Mouse (Mus musculus): ENCODE data around the gene Snd1. TPM values are rescaled to one million over a fixed set of nuclear protein-coding genes. Genes with fewer than 3 reads are reported as not detected.
A peak's percentile ranks its signal among the peaks of the same experiment; 100 is the strongest.

The Snd1 gene
- polyA plus RNA-seq, 1 experiment from 2014 or later: 127 TPM

DNA sequence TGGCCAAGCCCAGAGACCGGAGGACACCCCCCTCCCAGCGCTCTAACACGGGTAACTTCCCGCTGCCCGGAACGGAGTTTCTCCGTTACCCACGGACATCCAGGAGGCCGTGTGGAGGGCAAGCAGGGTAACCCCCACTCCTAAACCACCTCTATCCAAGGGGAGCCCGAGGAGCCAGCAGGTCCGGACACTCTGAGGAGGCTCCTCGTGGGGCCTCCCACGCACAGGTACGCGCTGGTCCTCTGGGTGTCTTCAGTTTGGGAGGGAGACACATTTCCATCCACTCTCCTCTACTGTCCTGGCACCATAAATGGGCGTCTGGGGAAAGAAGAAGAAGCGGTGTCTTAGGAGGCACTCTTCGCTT lies 506.6 kb downstream of the Snd1 start:
- 4% methylated on average over 18 of the region's 18 CpGs for WGBS
- Histone ChIP-seq H3K4me3 (ENCODE audit: low read length) (peak overlapping the region; percentile 52), H3K4me1 (ENCODE audit: control insufficient read depth, insufficient read depth, low read length) (peaks cover 9% of the 10 kb centered on the region), H3K27me3 (replicated peaks; ENCODE audit: control insufficient read depth, insufficient read depth, low read length) (peaks cover 20% of the 10 kb centered on the region; the same call in 1 of the 2 replicates), H3K36me3 (ENCODE audit: control insufficient read depth, insufficient read depth, low read length) (no peaks in the 10 kb centered on the region), H3K9ac (ENCODE audit: low read depth, low read length) (no peak overlapping the region), H3K9me3 (ENCODE audit: control insufficient read depth, low read length) (no peaks in the 10 kb centered on the region), H3K4me2 (ENCODE audit: low read depth, low read length) (peak overlapping the region; percentile 87), H3K27ac (ENCODE audit: low read length) (no peak overlapping the region)
- no peak; the same call in 1 of the 2 replicates for ATAC-seq

DNA sequence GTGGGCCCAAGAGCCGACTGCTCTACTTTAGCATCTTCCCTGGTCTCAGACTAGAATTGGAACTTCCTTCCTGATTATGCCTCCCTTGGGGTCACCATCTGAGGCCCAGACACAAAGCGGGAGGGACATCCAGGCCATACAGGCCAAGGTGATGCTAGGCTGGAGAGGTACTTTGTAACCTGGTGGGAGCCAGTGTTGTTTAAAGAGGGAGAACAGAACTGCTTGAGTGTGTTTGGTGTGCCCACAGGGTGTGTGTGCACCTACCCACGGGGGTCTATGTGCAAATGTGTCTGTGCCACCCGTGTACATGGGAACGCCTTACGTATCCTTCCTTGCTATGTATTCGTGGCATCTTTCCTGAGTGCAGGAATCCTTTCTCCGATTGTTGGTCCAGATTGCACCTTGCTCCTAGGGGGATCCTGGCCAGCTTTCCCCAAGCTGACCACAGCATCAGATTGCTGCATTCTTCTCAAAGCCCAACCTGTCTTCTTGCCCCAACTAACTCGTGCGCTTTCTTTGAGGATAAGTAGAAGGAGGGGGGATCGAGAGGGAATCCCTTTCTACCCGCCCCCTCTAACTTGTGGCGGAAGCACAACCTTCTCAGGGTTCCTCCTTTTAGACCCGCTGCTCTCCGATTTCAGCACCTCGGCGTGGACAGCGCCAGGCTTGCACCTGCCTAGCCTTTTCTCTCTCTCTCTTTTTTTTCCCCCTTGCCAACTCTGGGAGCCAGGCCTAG lies 507.2 kb downstream of the Snd1 start:
- Histone ChIP-seq H3K36me3 (ENCODE audit: control insufficient read depth, insufficient read depth, low read length) (no peaks in the 10 kb centered on the region), H3K9ac (ENCODE audit: low read depth, low read length) (no peak overlapping the region), H3K27me3 (replicated peaks; ENCODE audit: control insufficient read depth, insufficient read depth, low read length) (peaks cover 20% of the 10 kb centered on the region; the same call in 1 of the 2 replicates), H3K4me1 (ENCODE audit: control insufficient read depth, insufficient read depth, low read length) (peaks cover 9% of the 10 kb centered on the region), H3K4me2 (ENCODE audit: low read depth, low read length) (no peak overlapping the region), H3K4me3 (ENCODE audit: low read length) (no peak overlapping the region), H3K27ac (ENCODE audit: low read length) (no peak overlapping the region), H3K9me3 (ENCODE audit: control insufficient read depth, low read length) (no peaks in the 10 kb centered on the region)
- WGBS: 11% methylated on average over 18 of the region's 18 CpGs
- ATAC-seq: no peak

DNA sequence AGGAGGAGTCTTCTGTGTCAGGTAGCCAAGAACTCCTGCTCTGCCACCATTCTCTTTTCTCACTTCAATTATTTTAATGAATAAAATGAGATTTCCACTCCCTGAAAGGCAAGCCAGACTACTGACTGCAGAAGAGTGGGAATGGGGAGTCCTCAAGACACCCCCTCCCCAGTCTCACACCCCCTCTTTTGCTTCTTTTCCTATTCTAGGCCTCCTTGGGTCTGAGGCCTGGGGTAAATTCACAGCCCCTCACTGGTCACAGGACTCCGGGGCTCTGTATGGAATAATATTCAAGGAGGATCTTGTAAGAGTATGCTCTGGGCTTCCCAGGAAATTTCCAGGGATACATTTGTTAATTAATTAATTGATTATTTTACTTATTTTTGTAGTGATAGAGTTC lies 507.9 kb downstream of the Snd1 start:
- Histone ChIP-seq H3K4me3 (ENCODE audit: low read length) (no peak overlapping the region), H3K9ac (ENCODE audit: low read depth, low read length) (no peak overlapping the region), H3K27ac (ENCODE audit: low read length) (no peak overlapping the region), H3K27me3 (replicated peaks; ENCODE audit: control insufficient read depth, insufficient read depth, low read length) (peaks cover 16% of the 10 kb centered on the region; the same call in 1 of the 2 replicates), H3K4me2 (ENCODE audit: low read depth, low read length) (no peak overlapping the region), H3K9me3 (ENCODE audit: control insufficient read depth, low read length) (no peaks in the 10 kb centered on the region), H3K36me3 (ENCODE audit: control insufficient read depth, insufficient read depth, low read length) (no peaks in the 10 kb centered on the region), H3K4me1 (ENCODE audit: control insufficient read depth, insufficient read depth, low read length) (peaks cover 9% of the 10 kb centered on the region)
- no peak for ATAC-seq
- WGBS: 79% methylated on average over 1 of the region's 1 CpGs

Other genes starting within 250 kb of the Snd1 start
- gene Zfp800, start 77.1 kb upstream of the Snd1 start, polyA plus RNA-seq (2015; fragmentation: Nextera tagmentation; extraction: Ambion mirVana): 22.6 and 23.2 TPM in 2 replicates
- 271 and 273 TPM in 2 replicates for gene Arf5, start 51.6 kb upstream of the Snd1 start, polyA plus RNA-seq (2015; fragmentation: Nextera tagmentation; extraction: Ambion mirVana)
- gene Fscn3, start 47.4 kb upstream of the Snd1 start, polyA plus RNA-seq (2015; fragmentation: Nextera tagmentation; extraction: Ambion mirVana): 0.07 TPM in 1 of 2 replicates, not detected in the other
- 8.4 and 8.6 TPM in 2 replicates for gene Gcc1, start 46.7 kb upstream of the Snd1 start, polyA plus RNA-seq (2015; fragmentation: Nextera tagmentation; extraction: Ambion mirVana)
- 1.8 and 2.6 TPM in 2 replicates for gene Pax4, start 25.8 kb upstream of the Snd1 start, polyA plus RNA-seq (2015; fragmentation: Nextera tagmentation; extraction: Ambion mirVana)